Comparison of ENCODE assay signal across 8 mouse cellular contexts in genomic region chr14:8213803-8214224, GRCm38 (mm10). TPM values are rescaled to one million over a fixed set of nuclear protein-coding genes. Genes with fewer than 3 reads are reported as not detected.
DNase-seq lines count a peak whose midpoint lies in the region; ATAC-seq and TF ChIP-seq lines count a peak whose summit lies in the region.

Gene Kctd6, plus strand, starts transcription at chr14:8214140.

- peak within 1 kb of the TSS; percentile 89 for H3K9ac ChIP-seq in heart, embryonic 11.5 days (ENCODE audit: low read depth, low read length)
- peak within 1 kb of the TSS; percentile 98 for H3K9ac ChIP-seq in kidney, embryonic 16.5 days (replicated peaks; ENCODE audit: low read length)
- peak within 1 kb of the TSS; percentile 95 for H3K9ac ChIP-seq in liver, adult 2 months (ENCODE audit: low read depth, low read length)

- no peaks in the 10 kb centered on the region for H3K36me3 ChIP-seq in C2C12 (ENCODE audit: control insufficient read depth, insufficient read depth)
- no peaks in the 10 kb centered on the region for H3K36me3 ChIP-seq in erythroblast, embryonic 14.5 days (ENCODE audit: control insufficient read depth)
- no peaks in the 10 kb centered on the region for H3K36me3 ChIP-seq in heart, embryonic 11.5 days (ENCODE audit: control insufficient read depth, insufficient read depth, low read length)
- H3K36me3 ChIP-seq in kidney, embryonic 16.5 days (ENCODE audit: insufficient read depth, low read length), result no peaks in the 10 kb centered on the region
- no peaks in the 10 kb centered on the region for H3K36me3 ChIP-seq in liver, adult 2 months (ENCODE audit: control insufficient read depth, insufficient read depth, low read length)
- no peaks in the 10 kb centered on the region for H3K36me3 ChIP-seq in myocyte (ENCODE audit: control insufficient read depth, insufficient read depth)
- no peaks in the 10 kb centered on the region for H3K36me3 ChIP-seq in splenic B cell, adult 2 months (ENCODE audit: control insufficient read depth, insufficient read depth, low read length, poor library complexity, severe bottlenecking)

- peak; percentile 95 for TF ChIP-seq CTCF in C2C12 (IDR thresholded peaks at IDR 0.05; ENCODE audit: control insufficient read depth, insufficient read depth, insufficient read length)
- peak; percentile 79 for TF ChIP-seq CTCF in brain, embryonic 14.5 days (IDR thresholded peaks at IDR 0.05; ENCODE audit: borderline replicate concordance, extremely low read depth, insufficient read depth, insufficient read length)
- peak; percentile 75 for TF ChIP-seq CTCF in liver, adult 2 months (IDR thresholded peaks at IDR 0.05; ENCODE audit: low read depth, low read length)

- DNase-seq in brain, embryonic 14.5 days (ENCODE audit: low read depth), result peak; percentile 99
- peak; percentile 80 for DNase-seq in liver, adult 2 months (ENCODE audit: extremely low read depth, low read depth, low spot score)
- DNase-seq in splenic B cell, adult 2 months (ENCODE audit: low read depth, low spot score), result peak; percentile 97

- H3K9me3 ChIP-seq in erythroblast, embryonic 14.5 days (ENCODE audit: control insufficient read depth, low read length), result no peaks in the 10 kb centered on the region
- H3K9me3 ChIP-seq in heart, embryonic 11.5 days (replicated peaks; ENCODE audit: control insufficient read depth, low read length), result no peaks in the 10 kb centered on the region
- no peaks in the 10 kb centered on the region for H3K9me3 ChIP-seq in kidney, embryonic 16.5 days (ENCODE audit: low read length)

- H3K4me2 ChIP-seq in heart, embryonic 11.5 days, result peak within 1 kb of the TSS; percentile 96
- peak within 1 kb of the TSS; percentile 95 for H3K4me2 ChIP-seq in kidney, embryonic 16.5 days (replicated peaks; ENCODE audit: low read depth, low read length)
- peak within 1 kb of the TSS; percentile 97 for H3K4me2 ChIP-seq in myocyte (ENCODE audit: low read depth)

- peaks cover 25% of the 10 kb centered on the region for H3K4me1 ChIP-seq in erythroblast, embryonic 14.5 days (ENCODE audit: control insufficient read depth)
- no peaks in the 10 kb centered on the region for H3K4me1 ChIP-seq in heart, embryonic 11.5 days (ENCODE audit: control insufficient read depth, insufficient read depth, low read length)
- H3K4me1 ChIP-seq in kidney, embryonic 16.5 days (ENCODE audit: insufficient read depth, low read length), result peaks cover 27% of the 10 kb centered on the region
- H3K4me1 ChIP-seq in liver, adult 2 months (ENCODE audit: control insufficient read depth, insufficient read depth, low read length), result peaks cover 13% of the 10 kb centered on the region

- H3K27me3 ChIP-seq in C2C12 (ENCODE audit: control insufficient read depth, insufficient read depth, insufficient read length) (no peaks in the 10 kb centered on the region), myocyte (ENCODE audit: control insufficient read depth, insufficient read depth, insufficient read length) (no peaks in the 10 kb centered on the region)
- peaks cover 4% of the 10 kb centered on the region for H3K27me3 ChIP-seq in erythroblast, embryonic 14.5 days (ENCODE audit: control insufficient read depth)
- H3K27me3 ChIP-seq in heart, embryonic 11.5 days (ENCODE audit: control insufficient read depth, insufficient read depth, low read length), result no peaks in the 10 kb centered on the region
- H3K27me3 ChIP-seq in kidney, embryonic 16.5 days (ENCODE audit: insufficient read depth, low read length), result no peaks in the 10 kb centered on the region
- H3K27me3 ChIP-seq in liver, adult 2 months (ENCODE audit: control insufficient read depth, insufficient read depth, low read length), result no peaks in the 10 kb centered on the region
- no peaks in the 10 kb centered on the region for H3K27me3 ChIP-seq in splenic B cell, adult 2 months (ENCODE audit: control insufficient read depth, insufficient read depth, low read length, poor library complexity, severe bottlenecking)

- H3K79me2 ChIP-seq in C2C12 (ENCODE audit: control insufficient read depth, insufficient read depth), result peaks cover 12% of the 10 kb centered on the region
- peaks cover 14% of the 10 kb centered on the region; the same call in 1 of the 2 replicates for H3K79me2 ChIP-seq in liver, adult 2 months (ENCODE audit: control insufficient read depth, insufficient read depth, low read length)
- no peaks in the 10 kb centered on the region for H3K79me2 ChIP-seq in myocyte (ENCODE audit: control insufficient read depth, insufficient read depth)

- peaks cover 1% of the 10 kb centered on the region for H3K79me3 ChIP-seq in C2C12 (ENCODE audit: low read depth)

- peak within 1 kb of the TSS; percentile 89 for H3ac ChIP-seq in C2C12 (ENCODE audit: control insufficient read depth, insufficient read length, low read depth)
- H3ac ChIP-seq in myocyte (ENCODE audit: control insufficient read depth, insufficient read length), result peak within 1 kb of the TSS; percentile 92

- peak; percentile 97 for ATAC-seq in heart, embryonic 11.5 days (replicated peaks; ENCODE audit: insufficient number of reproducible peaks, low FRiP score, low TSS enrichment)
- peak; percentile 97 for ATAC-seq in kidney, embryonic 16.5 days (ENCODE audit: low FRiP score, low TSS enrichment)

- TF ChIP-seq POLR2A in brain, embryonic 14.5 days (IDR thresholded peaks at IDR 0.05; ENCODE audit: borderline replicate concordance, extremely low read depth, insufficient read depth, insufficient read length, poor library complexity, severe bottlenecking), result peak; percentile 65
- TF ChIP-seq POLR2A in liver, adult 2 months (IDR thresholded peaks at IDR 0.05; ENCODE audit: extremely low read depth, insufficient read depth, low read length), result peak; percentile 35; the same call in 1 of the 2 replicates
- peak; percentile 40 for TF ChIP-seq POLR2A in myocyte (IDR thresholded peaks at IDR 0.05; ENCODE audit: insufficient read length, low read depth)

- WGBS in heart, embryonic 11.5 days (ENCODE audit: insufficient replicate concordance), result under 1% methylated on average over 39 of the region's 49 CpGs
- under 1% methylated on average over 36 of the region's 49 CpGs for WGBS in kidney, embryonic 16.5 days
- 1% methylated on average over 46 of the region's 49 CpGs for WGBS in liver, adult 2 months

- peak within 1 kb of the TSS; percentile 82 for H3K27ac ChIP-seq in heart, embryonic 11.5 days (ENCODE audit: low read depth, low read length)
- peak within 1 kb of the TSS; percentile 92 for H3K27ac ChIP-seq in kidney, embryonic 16.5 days (ENCODE audit: low read length)
- peak within 1 kb of the TSS; percentile 92 for H3K27ac ChIP-seq in liver, adult 2 months (replicated peaks; ENCODE audit: insufficient read depth, low read depth, low read length)

- peak within 1 kb of the TSS; percentile 57 for H3K4me3 ChIP-seq in C2C12 (ENCODE audit: insufficient read depth, poor library complexity, severe bottlenecking)
- H3K4me3 ChIP-seq in erythroblast, embryonic 14.5 days (replicated peaks), result peak within 1 kb of the TSS; percentile 86
- H3K4me3 ChIP-seq in heart, embryonic 11.5 days (ENCODE audit: low read depth, low read length), result peak within 1 kb of the TSS; percentile 71
- H3K4me3 ChIP-seq in kidney, embryonic 16.5 days (ENCODE audit: low read length), result peak within 1 kb of the TSS; percentile 60
- peak within 1 kb of the TSS; percentile 99 for H3K4me3 ChIP-seq in liver, adult 2 months (ENCODE audit: insufficient read depth, low read depth, low read length)
- peak within 1 kb of the TSS; percentile 44 for H3K4me3 ChIP-seq in myocyte

TF ChIP-seq in C2C12, 6 proteins besides CTCF, POLR2A, EP300 and RAD21:
- TF ChIP-seq FOSL1 (IDR thresholded peaks at IDR 0.05; ENCODE audit: insufficient read depth, low read length, poor library complexity, severe bottlenecking), result no peak
- TF ChIP-seq MYOD1 (IDR thresholded peaks at IDR 0.05; ENCODE audit: control insufficient read depth, insufficient read length, low read depth), result no peak
- no peak for TF ChIP-seq MYOG (IDR thresholded peaks at IDR 0.05; ENCODE audit: control insufficient read depth, extremely low read depth, insufficient read length)

TF ChIP-seq in myocyte, 11 proteins besides CTCF, POLR2A, EP300 and RAD21:
- TF ChIP-seq REST (IDR thresholded peaks at IDR 0.05; ENCODE audit: insufficient read depth, insufficient read length) (no peak), MYOD1 (IDR thresholded peaks at IDR 0.05; ENCODE audit: control insufficient read depth in 1 of 3, insufficient read length in 2 of 3, low read depth in 2 of 3) (peak in 1 of 3 experiments; percentile 42), USF1 (IDR thresholded peaks at IDR 0.05; ENCODE audit: low read depth) (no peak), POLR2AphosphoS2 (IDR thresholded peaks at IDR 0.05; ENCODE audit: insufficient read length, low read depth) (no peak), E2F4 (IDR thresholded peaks at IDR 0.05; ENCODE audit: insufficient read depth) (peak; percentile 4), MYOG (IDR thresholded peaks at IDR 0.05; ENCODE audit: control insufficient read depth in 1 of 3, insufficient read depth in 1 of 3, insufficient read length in 2 of 3, low read depth in 2 of 3) (no peak), SRF (IDR thresholded peaks at IDR 0.05; ENCODE audit: control insufficient read depth, insufficient read length, low read depth) (no peak), TCF3 (IDR thresholded peaks at IDR 0.05; ENCODE audit: insufficient read length, low read depth) (no peak), MAX (IDR thresholded peaks at IDR 0.05; ENCODE audit: low read depth) (no peak), TCF12 (IDR thresholded peaks at IDR 0.05; ENCODE audit: insufficient read depth, poor library complexity, severe bottlenecking) (no peak), CEBPB (IDR thresholded peaks at IDR 0.05; ENCODE audit: insufficient read depth, poor library complexity, severe bottlenecking) (no peak)

RNA-seq across cellular contexts. Expression of gene Kctd6, which starts in this region (rescaled TPM):
- polyA plus RNA-seq in C2C12 (2012; fragmentation: generic; extraction: Trizol) (3.9 TPM), myocyte (2012; fragmentation: generic; extraction: Trizol) (6.3 TPM)
- polyA plus RNA-seq in brain, embryonic 14.5 days (2012; rRNA removed), result 15.0 and 16.9 TPM in 2 replicates
- polyA plus RNA-seq in erythroblast, embryonic 14.5 days (2012), result 0.13 and 0.15 TPM in 2 replicates
- 7.4 and 8.1 TPM in 2 replicates for polyA plus RNA-seq in heart, embryonic 11.5 days (2014; fragmentation: Nextera tagmentation; extraction: Ambion mirVana)
- polyA plus RNA-seq in kidney, embryonic 16.5 days (2015; fragmentation: Nextera tagmentation; extraction: Ambion mirVana), result 3.3 and 3.6 TPM in 2 replicates
- total RNA-seq in liver, adult 2 months (2014; rRNA removed), result 4.3 and 5.2 TPM in 2 replicates
- 3.9 and 5.1 TPM in 2 replicates for polyA plus RNA-seq in liver, adult 2 months (2012; rRNA removed)

Comparison
In these comparisons a context has a peak if more than half of its experiments do, and no peak if none do; other contexts are left out.
1. Peak in every context shown above with its lines: DNase-seq, ATAC-seq, H3K4me3 ChIP-seq and H3K27ac ChIP-seq.
2. H3K4me3 ChIP-seq: peak in every context shown above with its lines; median percentile 99 in liver, adult 2 months; 86 in erythroblast, embryonic 14.5 days; 71 in heart, embryonic 11.5 days; 60 in kidney, embryonic 16.5 days; 57 in C2C12; 44 in myocyte.